Mouse (Mus musculus): ENCODE data around the gene Adh7.

The Adh7 gene

GRCm38 (mm10) chr3:138240411-138240810 lies 22.9 kb downstream of the Adh7 start:
- CTCF ChIA-PET, result interaction anchor here (0.6 to 1.8 kb wide), 6 partner anchors 42 to 249 kb away, joined by 3 to 7 read pairs (median 4); no protein-coding TSS in a partner anchor

GRCm38 (mm10) chr3:138240942-138241341 lies 23.4 kb downstream of the Adh7 start:
- POLR2A ChIA-PET, result interaction anchor here in 1 of 4 experiments (0.7 kb wide), 1 partner anchor 76 kb away, joined by 6 read pairs; no protein-coding TSS in a partner anchor
- CTCF ChIA-PET, result interaction anchor here in 3 of 4 experiments (0.6 to 0.7 kb wide), 3 partner anchors 51 to 250 kb away, joined by 3 read pairs; no protein-coding TSS in a partner anchor

More at GRCm38 (mm10) chr3:138240411-138240810, 22.9 kb downstream of the Adh7 start:
- POLR2A ChIA-PET, result no interaction called here

- ChIA-PET CTCF (interaction anchor here in 1 of 4 experiments (0.5 kb wide), 1 partner anchor 47 kb away, joined by 4 read pairs; no protein-coding TSS in a partner anchor), POLR2A (interaction anchor here in 1 of 4 experiments (0.7 kb wide), 1 partner anchor 76 kb away, joined by 6 read pairs; no protein-coding TSS in a partner anchor)
Measured at GRCm38 (mm10) chr3:138241371-138241770, 23.8 kb downstream of the Adh7 start.

GRCm38 (mm10) chr3:138242021-138242726 lies 24.6 kb downstream of the Adh7 start:
- CTCF ChIA-PET, result interaction anchor here in 1 of 4 experiments (0.5 kb wide), 1 partner anchor 46 kb away, joined by 4 read pairs; no protein-coding TSS in a partner anchor
- POLR2A ChIA-PET, result no interaction called here

GRCm38 (mm10) chr3:138242933-138243332 lies 25.4 kb downstream of the Adh7 start:
- CTCF ChIA-PET, result no interaction called here
- POLR2A ChIA-PET, result no interaction called here

- POLR2A ChIA-PET, result no interaction called here
Measured at GRCm38 (mm10) chr3:138244338-138244874, 26.8 kb downstream of the Adh7 start.

GRCm38 (mm10) chr3:138246511-138247020 lies 29.0 kb downstream of the Adh7 start:
- ChIA-PET CTCF (no interaction called here), POLR2A (interaction anchor here in 1 of 4 experiments (0.7 kb wide), 1 partner anchor 265 kb away, joined by 3 read pairs; no protein-coding TSS in a partner anchor)

More at GRCm38 (mm10) chr3:138244338-138244874, 26.8 kb downstream of the Adh7 start:
- CTCF ChIA-PET, result no interaction called here

- ChIA-PET CTCF (no interaction called here), POLR2A (no interaction called here)
Measured at GRCm38 (mm10) chr3:138247241-138247640, 29.7 kb downstream of the Adh7 start.

GRCm38 (mm10) chr3:138248011-138248410 lies 30.5 kb downstream of the Adh7 start:
- POLR2A ChIA-PET, result interaction anchor here in 1 of 4 experiments (0.7 kb wide), 1 partner anchor 384 kb away, joined by 3 read pairs; the partner anchor contains the start of gene H2afz
- CTCF ChIA-PET, result no interaction called here

GRCm38 (mm10) chr3:138248746-138249145 lies 31.2 kb downstream of the Adh7 start:
- POLR2A ChIA-PET, result interaction anchor here in 1 of 4 experiments (0.8 kb wide), 1 partner anchor 104 kb away, joined by 3 read pairs; the partner anchor contains the start of gene Mttp
- CTCF ChIA-PET, result no interaction called here

- POLR2A ChIA-PET, result no interaction called here
- CTCF ChIA-PET, result interaction anchor here in 1 of 4 experiments (1.4 kb wide), 1 partner anchor 53 kb away, joined by 3 read pairs; no protein-coding TSS in a partner anchor
Measured at GRCm38 (mm10) chr3:138251156-138251555, 33.6 kb downstream of the Adh7 start.

GRCm38 (mm10) chr3:138254205-138254604 lies 36.6 kb downstream of the Adh7 start:
- POLR2A ChIA-PET, result no interaction called here
- CTCF ChIA-PET, result interaction anchor here in 1 of 4 experiments (0.6 kb wide), 1 partner anchor 60 kb away, joined by 3 read pairs; no protein-coding TSS in a partner anchor

- ChIA-PET CTCF (interaction anchor here in 1 of 4 experiments (0.5 kb wide), 1 partner anchor 1976 kb away, joined by 8 read pairs; no protein-coding TSS in a partner anchor), POLR2A (interaction anchor here in 1 of 4 experiments (0.6 kb wide), 1 partner anchor 618 kb away, joined by 3 read pairs; no protein-coding TSS in a partner anchor)
Measured at GRCm38 (mm10) chr3:138255366-138255765, 37.8 kb downstream of the Adh7 start.

GRCm38 (mm10) chr3:138255780-138256550 lies 38.4 kb downstream of the Adh7 start:
- POLR2A ChIA-PET, result no interaction called here
- CTCF ChIA-PET, result no interaction called here

- ChIA-PET POLR2A (interaction anchor here in 2 of 4 experiments (0.6 to 0.7 kb wide), 2 partner anchors 266 to 305 kb away, joined by 3 read pairs; no protein-coding TSS in a partner anchor), CTCF (no interaction called here)
Measured at GRCm38 (mm10) chr3:138260721-138261669, 43.4 kb downstream of the Adh7 start, which contains the start of gene Adh1. Gene Adh1, plus strand, starts transcription at chr3:138260991.

GRCm38 (mm10) chr3:138262568-138262967 lies 45.0 kb downstream of the Adh7 start:
- ChIA-PET POLR2A (interaction anchor here in 2 of 4 experiments (0.5 to 1.7 kb wide), 3 partner anchors 11 to 265 kb away, joined by 3 to 9 read pairs (median 4); no protein-coding TSS in a partner anchor), CTCF (no interaction called here)

GRCm38 (mm10) chr3:138263154-138263930 lies 45.8 kb downstream of the Adh7 start:
- ChIA-PET POLR2A (interaction anchor here in 1 of 4 experiments (1.7 kb wide), 1 partner anchor 10 kb away, joined by 4 read pairs; no protein-coding TSS in a partner anchor), CTCF (no interaction called here)

Data from embryonic stem cell, embryonic (primary cell).